Mouse (Mus musculus): ENCODE measurements around the gene Akain1.

The Akain1 gene

DNA sequence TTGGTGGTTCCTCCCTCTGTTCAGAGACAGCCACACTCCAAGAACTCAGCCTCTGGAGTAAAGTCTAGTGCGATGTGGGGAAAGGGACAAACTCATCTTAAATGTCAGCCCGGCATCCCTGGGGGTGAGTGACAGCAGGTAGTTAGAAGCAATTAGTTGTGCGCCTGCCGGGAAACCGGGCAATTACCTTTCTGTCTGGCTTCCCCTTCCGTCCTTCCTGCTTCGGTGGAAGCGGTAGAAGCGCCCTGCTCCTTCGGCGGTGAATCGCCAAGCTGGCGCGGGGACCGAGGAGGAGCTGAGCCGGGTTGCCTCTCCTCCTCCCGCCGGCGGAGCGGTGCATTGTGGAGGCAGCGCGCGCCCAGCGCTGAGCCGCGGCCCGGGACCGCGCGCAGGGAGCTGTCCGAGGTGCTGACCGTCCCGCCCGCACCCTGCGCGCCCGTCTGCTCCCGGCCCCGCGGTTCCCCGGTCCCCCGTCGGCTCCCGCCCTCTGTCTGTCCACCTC lies at the start of gene Akain1:
Akain1 (plus strand) TSS at position 337 of the 502 bp plus-strand sequence.
- DNase-seq (ENCODE audit: low spot score in 2 of 2): peak in 1 of 2 experiments; percentile 26

DNA sequence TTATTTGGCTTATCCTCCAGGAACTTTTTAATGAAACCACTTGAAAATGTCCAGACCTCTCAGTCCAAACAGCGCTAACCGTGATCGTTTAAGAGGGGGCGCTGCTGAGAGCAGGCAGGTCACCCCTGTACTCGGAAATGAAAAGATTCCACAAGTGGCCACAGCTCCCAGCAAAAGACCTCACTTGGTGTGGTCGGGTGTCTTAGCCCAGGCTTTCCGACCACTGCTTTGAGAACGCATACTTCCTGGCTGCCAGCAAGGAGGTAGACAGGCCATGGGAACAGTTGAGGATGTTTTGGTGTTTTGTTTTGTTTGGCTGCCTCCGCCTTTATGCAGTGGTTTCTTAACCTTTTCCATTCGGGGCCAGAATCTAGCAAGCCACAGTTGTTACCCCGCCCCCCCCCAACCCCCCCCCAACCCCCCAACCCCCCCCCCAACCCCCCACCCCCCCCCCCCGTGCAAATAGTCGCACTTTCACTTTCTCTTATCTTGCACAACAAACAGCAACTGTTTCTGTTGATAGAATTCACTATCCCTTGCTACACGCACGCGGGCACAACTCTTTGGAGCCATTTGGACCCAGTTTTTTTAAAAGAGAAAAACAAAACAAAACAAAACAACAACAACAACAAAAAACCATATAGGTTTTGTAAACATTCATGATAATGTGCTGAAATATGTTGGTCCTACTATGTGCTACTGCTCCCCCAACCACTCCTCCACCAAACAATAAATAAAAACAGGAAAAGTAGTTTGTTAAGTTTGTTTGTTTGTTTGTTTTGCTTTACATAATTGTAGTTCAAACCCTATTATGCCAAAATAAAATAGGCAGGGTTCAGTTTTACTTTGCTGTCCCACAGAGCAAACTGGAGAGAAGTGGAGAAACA lies 42.7 kb upstream of the Akain1 start:
- no peak for DNase-seq (ENCODE audit: low spot score in 2 of 2)

DNA sequence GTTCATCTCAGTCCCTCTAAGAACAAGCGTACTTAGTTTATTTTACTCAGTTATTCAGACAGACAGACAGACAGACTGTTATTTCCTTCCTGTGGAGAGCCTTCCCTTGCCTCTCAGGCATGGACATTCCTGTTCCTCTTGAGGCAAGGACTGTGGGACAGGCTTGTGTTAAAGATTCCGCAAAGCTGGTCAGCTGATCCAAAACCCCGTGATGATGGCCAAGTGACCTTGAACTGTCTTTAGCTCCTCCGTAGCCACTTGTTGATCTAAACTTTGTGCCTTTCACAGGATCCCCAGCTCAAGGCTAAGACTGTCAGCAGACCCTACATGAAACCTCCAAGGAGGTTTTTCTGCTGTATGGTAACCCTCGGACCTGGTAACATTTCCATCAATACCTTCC lies 42.0 kb upstream of the Akain1 start:
- DNase-seq (ENCODE audit: low spot score in 2 of 2): no peak

DNA sequence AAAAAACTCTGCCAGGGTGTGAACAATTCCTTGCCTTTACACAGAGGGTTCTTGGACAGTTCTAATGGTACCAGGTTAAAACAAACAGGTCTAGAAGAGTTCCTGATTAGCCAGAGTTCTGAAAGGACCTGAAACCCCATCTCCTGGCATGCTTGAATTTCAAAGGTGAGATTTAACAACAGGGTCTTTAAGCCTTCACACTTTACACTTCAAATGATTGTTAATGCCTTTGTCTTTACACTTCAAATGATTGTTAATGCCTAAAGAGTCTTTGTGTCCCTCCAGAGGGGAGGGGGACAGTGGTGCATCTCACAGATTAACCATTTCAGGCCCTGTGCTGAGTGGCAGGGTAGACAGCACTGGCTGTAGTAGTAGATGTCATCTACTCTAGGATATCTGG lies 41.0 kb upstream of the Akain1 start:
- no peak for DNase-seq (ENCODE audit: low spot score in 2 of 2)

DNA sequence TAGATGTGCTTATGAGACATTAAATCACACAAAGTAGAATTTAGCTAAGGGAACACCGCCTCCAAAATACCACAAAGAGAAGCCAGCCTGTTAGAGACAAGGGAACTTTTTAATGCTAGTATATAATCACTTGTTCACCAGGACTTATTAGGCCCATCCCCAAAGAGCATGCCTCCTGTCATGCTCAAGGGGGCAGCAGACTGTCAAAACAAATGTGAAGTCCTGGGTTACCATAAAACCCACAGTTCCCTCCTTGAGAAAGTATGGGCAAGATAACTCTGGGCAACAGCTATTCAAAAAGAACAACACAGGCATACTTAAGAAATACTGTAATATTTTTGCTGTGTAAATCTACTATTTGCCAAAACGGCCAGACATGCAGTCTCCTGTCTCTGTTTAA lies 38.0 kb upstream of the Akain1 start:
- DNase-seq (ENCODE audit: low spot score in 2 of 2): no peak

DNA sequence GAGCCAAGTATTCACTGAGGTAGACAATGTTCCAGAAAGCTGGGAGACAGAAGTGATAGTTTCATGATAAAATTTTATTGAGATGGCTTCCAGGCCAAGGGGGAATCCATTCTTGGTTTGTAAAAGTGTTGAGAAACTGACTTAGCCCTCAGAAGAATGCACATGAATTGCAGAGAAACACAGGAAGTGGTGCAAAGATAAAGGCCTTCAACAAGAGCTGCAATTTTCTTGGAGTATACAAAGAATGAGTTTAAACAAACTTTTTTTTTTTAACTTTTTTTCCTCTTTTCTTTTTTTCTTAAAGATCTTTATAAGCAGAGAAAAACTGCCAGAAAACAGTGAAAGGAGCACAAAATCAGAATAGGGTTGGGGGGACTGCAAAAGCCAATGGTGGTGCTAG lies 23.0 kb upstream of the Akain1 start:
- no peak for DNase-seq (ENCODE audit: low spot score in 2 of 2)

DNA sequence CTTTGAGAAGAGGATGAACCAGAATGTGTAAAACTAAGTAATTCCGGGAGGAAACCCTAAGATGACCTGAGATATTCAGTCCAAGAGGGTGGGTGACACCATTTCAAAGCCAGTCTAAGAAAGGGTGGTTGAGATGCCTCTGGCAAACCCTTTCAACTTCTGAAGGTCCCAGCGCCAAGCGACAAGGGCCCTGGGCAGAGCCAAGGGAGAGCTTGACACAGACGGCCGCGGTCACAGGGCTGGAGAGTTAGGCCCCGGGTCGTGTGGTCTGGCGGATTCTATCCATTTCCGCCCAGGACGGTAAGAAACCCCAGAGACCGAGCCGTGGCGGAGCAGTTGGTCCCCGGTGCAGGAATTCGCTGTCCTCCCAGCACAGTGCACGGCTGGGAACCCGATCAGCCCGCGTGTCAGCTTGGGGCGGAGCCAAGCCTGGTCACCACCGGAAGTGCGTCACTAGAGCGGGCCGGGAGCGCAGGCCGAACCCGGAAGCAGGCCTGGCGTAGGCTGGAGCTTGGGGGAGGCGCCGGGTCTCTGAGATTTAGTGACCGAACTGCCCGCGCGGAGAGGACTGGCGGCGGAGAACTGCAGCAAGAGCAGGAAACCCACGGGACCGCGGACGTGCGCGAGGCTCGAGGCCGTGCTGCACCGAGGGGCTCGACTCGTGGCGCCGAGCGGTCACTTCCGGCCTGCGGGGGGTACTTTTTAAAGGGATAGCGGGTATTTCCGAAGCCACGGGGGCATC lies 22.0 kb upstream of the Akain1 start:
- peak; percentile 87 to 95 for DNase-seq (ENCODE audit: low spot score in 2 of 2)

DNA sequence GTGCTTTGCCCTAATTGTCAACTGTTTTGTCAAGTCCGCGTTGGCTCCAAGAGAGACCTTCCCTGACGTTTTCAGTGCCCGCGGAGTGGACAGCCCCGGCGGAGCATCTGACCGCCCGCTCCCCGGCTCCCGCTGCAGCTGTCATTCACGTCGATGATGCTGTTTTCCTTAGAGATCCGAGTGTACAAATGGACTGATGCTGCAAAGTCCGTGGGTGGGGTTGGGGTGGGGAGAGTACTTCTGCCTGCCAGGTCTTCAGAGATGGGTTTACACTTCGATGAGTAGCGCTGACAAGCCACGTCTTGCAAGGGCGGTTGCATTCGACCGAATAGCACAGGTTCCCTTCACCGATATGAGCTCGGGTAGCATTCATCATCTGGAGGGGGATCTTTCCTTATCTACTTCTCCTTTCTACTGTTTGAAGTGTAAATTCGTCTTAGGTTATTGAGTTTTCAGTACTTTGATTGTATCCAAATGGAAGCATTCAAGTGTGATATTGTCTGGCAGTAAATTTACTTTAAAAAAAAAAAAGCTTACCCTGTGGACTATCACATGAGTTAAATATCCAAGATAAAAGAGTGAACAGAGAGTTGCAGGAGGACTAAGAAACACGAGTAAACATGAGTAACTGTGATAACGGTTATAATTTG lies 21.3 kb upstream of the Akain1 start:
- DNase-seq (ENCODE audit: low spot score in 2 of 2): no peak

DNA sequence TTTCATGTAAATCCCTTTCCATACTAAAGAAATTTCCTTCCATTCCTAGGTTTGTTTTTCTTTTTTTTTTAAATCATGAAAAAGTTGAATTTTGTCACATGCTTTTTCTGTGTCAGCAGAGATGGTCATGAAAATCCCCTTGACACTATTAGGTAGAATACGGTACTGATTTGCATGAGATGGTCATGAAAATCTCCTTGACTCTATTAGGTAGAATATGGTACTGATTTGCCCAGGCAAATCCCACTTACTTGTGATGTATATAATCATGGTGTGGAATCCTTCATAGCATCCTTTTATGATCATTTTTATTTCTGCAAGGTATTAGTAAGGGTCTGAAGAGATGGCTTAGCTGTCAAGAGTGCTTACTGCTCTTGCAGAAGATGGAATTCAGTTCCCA lies 17.5 kb upstream of the Akain1 start:
- DNase-seq (ENCODE audit: low spot score in 2 of 2): no peak

DNA sequence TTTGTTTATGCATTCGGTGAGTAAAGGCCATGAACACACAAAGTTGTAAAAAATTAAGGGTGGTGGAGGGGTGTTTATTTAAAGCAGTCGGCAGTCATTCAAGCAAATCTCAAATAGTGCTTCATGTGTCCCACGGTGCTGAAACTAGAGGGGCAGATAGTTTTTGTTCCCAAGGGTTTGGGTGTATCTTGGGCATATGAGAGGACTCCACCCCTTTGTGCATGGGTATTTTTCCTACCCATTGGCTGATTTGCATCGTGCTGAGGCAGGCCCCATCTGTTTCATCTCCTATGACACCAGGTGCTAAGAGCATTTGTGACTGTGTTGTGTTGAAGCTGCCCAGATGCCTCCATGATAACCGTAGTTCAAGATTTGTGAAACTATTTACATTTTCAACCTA lies 1.3 kb upstream of the Akain1 start:
- DNase-seq (ENCODE audit: low spot score in 2 of 2): no peak

DNA sequence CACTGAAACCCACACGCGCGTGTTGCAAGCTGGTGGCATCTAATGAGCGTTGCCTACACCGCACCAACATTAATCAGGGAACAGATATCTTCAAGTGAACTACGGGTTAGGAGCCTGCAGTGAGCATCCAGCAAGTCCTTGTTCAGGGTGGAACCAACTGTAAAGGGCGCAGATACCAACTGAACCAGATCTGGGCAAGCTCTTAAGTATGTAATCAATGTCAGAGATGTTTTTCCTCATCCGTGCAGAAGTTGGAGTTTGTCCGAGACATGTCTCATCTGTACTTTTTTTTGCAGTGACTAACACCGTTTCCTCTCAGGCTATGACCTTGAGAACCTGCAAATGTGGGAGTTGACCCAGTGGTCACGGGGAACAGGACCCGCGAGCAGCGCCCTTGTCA lies 640 bp upstream of the Akain1 start:
- DNase-seq (ENCODE audit: low spot score in 2 of 2): no peak

DNA sequence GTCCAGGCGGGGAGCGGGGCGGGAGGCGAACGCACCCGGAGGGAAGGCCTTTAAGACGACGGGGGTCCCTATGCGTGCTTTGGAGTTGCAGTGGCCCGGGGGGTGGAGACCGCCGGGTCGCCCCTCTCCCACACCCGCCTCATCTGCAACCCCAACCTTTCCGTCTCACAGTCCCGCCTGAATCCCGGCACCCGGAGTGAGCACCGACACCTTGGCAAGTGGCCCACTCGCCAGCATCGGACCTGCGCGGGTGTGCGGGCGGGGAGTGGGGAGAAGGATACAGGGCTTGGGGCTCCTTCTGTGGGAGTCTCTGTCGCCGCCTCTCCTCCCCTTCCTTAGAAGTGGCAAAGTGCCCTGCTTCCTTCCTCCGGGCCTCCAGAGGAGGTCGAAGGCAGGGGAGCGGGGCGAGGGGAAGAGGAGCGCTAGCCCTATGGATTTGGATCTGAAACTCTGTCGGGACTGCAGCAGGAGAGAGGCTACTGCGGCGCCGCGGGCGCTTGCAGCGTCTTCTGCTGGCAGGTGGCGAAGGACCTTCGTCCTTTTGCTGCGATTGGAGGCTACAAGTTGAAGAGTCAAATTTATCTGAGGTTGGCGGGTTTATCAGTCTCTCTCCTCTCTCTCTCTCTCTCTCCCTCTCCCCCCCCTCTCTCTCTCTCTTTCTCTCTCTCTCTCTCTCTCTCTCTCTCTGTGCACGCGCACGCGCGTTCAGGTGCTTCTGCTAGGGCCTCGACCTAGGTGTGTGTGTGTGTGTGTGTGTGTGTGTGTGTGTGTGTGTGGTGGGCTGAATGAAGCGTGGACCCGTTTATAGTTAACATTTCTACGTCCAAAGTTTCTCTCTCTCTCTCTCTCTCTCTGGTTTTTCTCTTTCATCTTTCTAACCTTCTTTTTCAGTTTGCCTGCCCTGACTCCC lies 700 bp downstream of the Akain1 start:
- peak in 1 of 2 experiments; percentile 8 for DNase-seq (ENCODE audit: low spot score in 2 of 2)

DNA sequence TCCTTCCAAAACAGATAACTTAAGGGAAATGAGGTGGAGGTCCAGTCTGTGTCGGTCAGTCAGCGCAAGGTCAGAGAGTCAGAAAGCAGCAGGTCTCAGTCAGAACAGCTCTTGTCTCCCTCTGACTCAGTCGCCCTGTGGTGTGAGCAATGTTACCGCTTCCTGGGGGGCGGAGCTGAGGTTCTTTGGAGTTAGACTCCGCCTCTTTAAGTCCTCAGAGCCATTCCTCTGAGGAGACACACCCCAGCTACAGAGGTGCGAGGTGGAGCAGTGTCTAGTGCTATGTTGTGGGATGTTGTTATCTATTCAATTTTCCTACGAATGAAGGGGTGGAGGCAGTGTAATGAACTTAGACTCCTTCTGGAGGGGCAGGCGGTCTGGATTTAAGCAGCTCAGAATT lies 1.9 kb downstream of the Akain1 start:
- no peak for DNase-seq (ENCODE audit: low spot score in 2 of 2)

DNA sequence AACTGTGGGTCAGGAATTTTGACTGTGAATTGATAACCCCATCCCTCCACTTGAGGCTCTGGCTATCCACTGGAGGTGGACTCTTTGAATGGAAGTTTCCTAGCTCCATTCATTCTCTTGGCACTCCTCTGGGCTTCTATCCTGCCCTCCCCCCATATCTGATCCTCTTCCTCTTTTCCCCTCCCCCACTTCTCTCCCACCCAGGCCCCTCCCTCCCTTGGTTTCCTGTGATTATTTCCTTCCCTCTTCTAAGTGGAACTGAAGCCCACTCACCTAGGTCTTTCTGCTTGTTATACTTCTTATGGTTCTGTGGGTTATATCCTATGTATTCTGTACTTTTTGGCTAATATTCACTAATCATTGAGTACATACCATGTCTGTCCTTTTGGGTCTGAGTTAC lies 9.6 kb downstream of the Akain1 start:
- DNase-seq (ENCODE audit: low spot score in 2 of 2): no peak

DNA sequence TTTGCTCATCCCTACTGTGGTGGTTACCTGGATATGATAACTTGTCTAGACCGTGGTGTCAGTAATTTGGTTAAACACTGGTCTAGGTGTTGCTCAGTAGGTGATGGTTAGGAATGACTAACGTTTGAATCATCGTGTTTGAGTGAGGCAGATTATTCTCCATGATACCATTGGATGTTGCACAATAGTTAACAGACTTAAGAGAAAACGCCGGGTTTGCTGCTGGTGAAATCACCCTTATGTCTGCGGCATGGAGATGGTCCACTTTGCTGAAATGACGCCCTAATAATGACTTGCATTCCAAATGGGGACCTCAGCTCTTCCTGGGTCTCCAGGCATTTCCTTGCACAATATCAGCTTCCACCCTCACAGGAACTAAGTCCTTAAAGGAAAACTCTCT lies 22.6 kb downstream of the Akain1 start:
- no peak for DNase-seq (ENCODE audit: low spot score in 2 of 2)

DNA sequence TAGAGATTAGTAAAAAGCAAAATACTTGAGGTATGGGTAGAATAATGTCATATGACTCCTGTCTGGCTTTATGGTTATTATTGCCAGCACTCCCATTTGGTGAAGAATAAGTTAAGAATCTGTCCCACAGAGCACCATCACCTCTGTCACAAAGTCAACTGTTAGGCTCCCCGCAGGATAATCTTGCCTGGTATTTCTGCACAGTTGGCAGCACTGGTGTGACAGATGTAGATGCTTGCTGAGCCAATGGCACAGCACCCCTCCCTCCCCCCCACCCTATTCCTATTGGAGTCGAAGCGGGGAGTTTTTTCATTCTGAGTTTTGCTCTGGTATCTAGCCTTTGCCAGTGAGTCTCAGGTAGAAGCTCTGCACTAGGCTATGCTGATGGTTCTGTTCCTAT lies 23.9 kb downstream of the Akain1 start:
- no peak for DNase-seq (ENCODE audit: low spot score in 2 of 2)

DNA sequence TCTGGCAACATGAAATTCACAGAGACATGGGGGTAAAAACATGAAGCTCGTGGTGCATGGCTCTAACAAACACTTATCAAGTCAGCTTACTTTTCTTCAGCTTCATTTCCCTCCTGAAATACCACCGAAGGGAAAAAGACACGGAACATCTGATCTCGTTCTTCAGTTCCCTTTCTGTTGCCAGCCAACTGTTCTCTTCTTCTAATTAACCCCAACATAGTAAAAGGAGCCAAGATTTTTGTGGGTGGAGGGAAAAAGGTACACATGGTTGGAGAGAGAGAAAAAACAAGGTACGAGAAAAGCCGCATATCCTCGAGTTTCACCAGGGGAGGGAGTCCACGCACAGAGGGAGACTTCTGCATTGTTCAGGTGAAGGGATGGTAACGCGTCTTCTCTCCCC lies 32.0 kb downstream of the Akain1 start:
- DNase-seq (ENCODE audit: low spot score in 2 of 2): no peak

DNA sequence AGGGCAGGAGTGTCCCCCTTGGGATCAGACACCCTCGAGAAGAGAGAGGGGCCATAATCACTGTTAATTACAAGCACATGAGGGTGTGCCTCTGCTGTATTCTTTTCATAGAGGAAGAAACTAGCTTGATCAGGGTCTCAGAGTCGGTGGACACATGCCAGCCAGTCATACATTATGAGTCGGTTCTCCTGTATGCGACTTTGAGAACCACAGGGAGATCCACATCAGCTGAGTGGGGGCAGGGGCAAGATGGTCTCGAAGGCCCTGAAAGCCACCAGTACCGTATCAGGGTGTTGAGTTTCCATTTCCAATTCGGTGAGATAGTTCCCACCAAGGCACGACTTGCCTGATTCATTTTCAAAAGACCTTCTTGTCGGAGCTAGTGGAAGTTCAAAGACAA lies 33.3 kb downstream of the Akain1 start:
- DNase-seq (ENCODE audit: low spot score in 2 of 2): no peak

DNA sequence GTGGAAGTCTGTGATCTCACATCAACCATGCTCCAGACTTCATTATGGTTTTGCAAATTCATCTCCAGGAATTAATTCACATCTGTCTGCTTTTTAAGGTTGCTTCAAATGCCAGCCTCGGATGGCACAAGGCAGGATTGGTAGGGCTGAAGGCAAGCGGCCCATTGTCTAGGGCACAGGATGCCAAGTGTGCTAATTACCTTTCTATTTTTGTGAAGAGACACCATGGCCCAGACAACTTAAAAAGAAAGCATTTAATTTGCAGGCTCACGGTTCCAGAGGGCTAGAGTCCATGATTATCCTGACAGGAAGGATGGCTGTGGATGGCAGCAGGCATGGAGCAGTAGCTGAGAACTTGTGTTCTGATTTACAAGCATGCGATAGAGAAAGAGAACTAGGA lies 35.0 kb downstream of the Akain1 start:
- DNase-seq (ENCODE audit: low spot score in 2 of 2): no peak

DNA sequence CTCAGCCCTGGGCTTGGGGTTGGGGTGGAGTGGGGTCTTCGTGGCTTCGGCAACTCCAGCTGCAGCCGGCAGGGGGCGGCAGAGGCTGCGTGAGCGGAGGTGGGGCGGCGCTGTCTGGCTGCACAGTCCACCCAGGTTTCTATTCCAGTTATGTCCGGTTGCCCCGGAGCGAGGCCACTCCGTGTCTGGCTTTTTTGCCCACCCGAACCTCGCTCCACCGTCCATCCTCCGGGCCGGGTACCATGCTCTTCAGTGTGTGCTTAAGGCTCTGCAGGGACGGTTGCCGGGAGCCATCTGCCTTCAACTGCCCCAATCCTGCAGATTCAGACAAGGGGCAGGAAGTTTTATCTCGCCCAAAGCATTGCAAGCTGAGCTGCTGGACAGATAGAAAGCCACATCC lies 36.3 kb downstream of the Akain1 start:
- DNase-seq (ENCODE audit: low spot score in 2 of 2): peak in 1 of 2 experiments; percentile 48

DNA sequence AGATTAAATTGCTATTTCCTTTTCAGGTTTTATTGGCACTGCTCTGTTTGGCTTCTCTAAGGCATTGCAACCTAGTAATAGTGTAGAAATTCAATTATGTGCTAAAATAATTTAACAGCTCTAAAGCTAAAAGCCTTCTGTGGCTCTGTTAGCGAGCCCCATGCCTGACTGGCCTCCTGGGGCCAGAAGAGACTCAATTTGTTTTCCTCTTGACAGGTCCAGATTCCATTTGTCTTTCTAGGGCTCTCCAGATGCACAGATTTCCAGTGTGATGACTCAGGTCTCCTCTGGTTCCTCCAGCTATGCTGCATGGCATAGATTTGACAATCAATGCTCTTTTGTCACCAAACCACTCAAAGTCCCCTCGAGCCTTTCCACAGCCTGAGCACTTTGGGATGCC lies 38.4 kb downstream of the Akain1 start:
- no peak for DNase-seq (ENCODE audit: low spot score in 2 of 2)
